Mouse (Mus musculus) kidney, adult 2 months (tissue): ENCODE measurements around the gene Shisa5. TPM values are rescaled to one million over a fixed set of nuclear protein-coding genes. Genes with fewer than 3 reads are reported as not detected.

Experiments used
- DNase-seq: peaks from one replicate; pipeline ENCODE4 v3.0.0; 2021
- H3K27ac ChIP-seq: fragments of 200-500 bp; 2 replicates; pipeline ENCODE4 v1.5.1; 2012; ENCODE audit warnings: low read depth, low read length, control low read depth, inconsistent platforms; ENCODE audit not compliant: insufficient read depth
- H3K27me3 ChIP-seq: fragments of 200-500 bp; replicated peaks from 2 replicates; pipeline ENCODE4 v1.6.1; 2012; ENCODE audit warnings: mild to moderate bottlenecking, moderate library complexity, low read length, inconsistent platforms; ENCODE audit not compliant: control insufficient read depth, insufficient read depth
- H3K36me3 ChIP-seq: fragments of 200-500 bp; 2 replicates; pipeline ENCODE4 v1.6.1; 2012; ENCODE audit warnings: mild to moderate bottlenecking, moderate library complexity, low read length, inconsistent platforms; ENCODE audit not compliant: control insufficient read depth, insufficient read depth
- H3K4me1 ChIP-seq: fragments of 200-500 bp; 2 replicates; pipeline ENCODE4 v1.6.1; 2011; ENCODE audit warnings: low read length; ENCODE audit not compliant: control insufficient read depth, insufficient read depth
- H3K4me3 ChIP-seq: fragments of 200-500 bp; 2 replicates; pipeline ENCODE4 v1.5.1; 2011; ENCODE audit warnings: mild to moderate bottlenecking, low read depth, low read length, control low read depth; ENCODE audit not compliant: insufficient read depth
- CTCF ChIP-seq: fragments of 200-500 bp; conservative IDR thresholded peaks from 2 replicates; pipeline ENCODE4 v1.5.1; 2011; ENCODE audit warnings: low read depth, mild to moderate bottlenecking, control low read depth, low read length, moderate library complexity, mixed read lengths; ENCODE audit not compliant: insufficient read depth, insufficient read length
- POLR2A ChIP-seq: fragments of 200-500 bp; IDR thresholded peaks from one replicate; pipeline ENCODE4 v1.6.1; 2011; ENCODE audit warnings: low read depth, low read length, control low read depth
- WGBS: fragments of 180-500 bp; shearing (Covaris S2); methylation state at CpG from one replicate; pipeline ENCODE4 v1.1.7; 2018; 5-methylcytosine and 5-hydroxymethylcytosine counted together
- polyA plus RNA-seq: library from polyadenylated mRNA; depleted of rRNA; stranded (reverse); fragments of >200 nt; gene quantifications from 2 replicates; pipeline ENCODE4 v1.2.3, GENCODE M21; 2012

Shisa5 gene
- polyA plus RNA-seq, 1 experiment, result 688 TPM

GRCm38 (mm10) chr9:109008994-109009635 is 29.2 kb upstream of the Shisa5 start:
- TF ChIP-seq POLR2A (no peak), CTCF (no peak)
- no peaks in the 10 kb centered on the region for H3K4me1 ChIP-seq
- no peak overlapping the region for H3K4me3 ChIP-seq
- H3K27me3 ChIP-seq, result no peaks in the 10 kb centered on the region
- DNase-seq, result no peak
- 66% methylated on average over 10 of the region's 10 CpGs for WGBS
- H3K36me3 ChIP-seq, result no peaks in the 10 kb centered on the region
- H3K27ac ChIP-seq, result no peak overlapping the region

- no peaks in the 10 kb centered on the region for H3K36me3 ChIP-seq
- H3K27me3 ChIP-seq, result no peaks in the 10 kb centered on the region
- no peaks in the 10 kb centered on the region for H3K4me1 ChIP-seq
- DNase-seq, result no peak
- no peak overlapping the region for H3K4me3 ChIP-seq
- 58% methylated on average over 17 of the region's 17 CpGs for WGBS
- no peak overlapping the region for H3K27ac ChIP-seq
- no peak for TF ChIP-seq POLR2A
- no peak for TF ChIP-seq CTCF
Measured at GRCm38 (mm10) chr9:109009636-109010315, 28.6 kb upstream of the Shisa5 start.

GRCm38 (mm10) chr9:109010316-109010690 is 28.1 kb upstream of the Shisa5 start:
- Histone ChIP-seq H3K4me3 (no peak overlapping the region), H3K4me1 (no peaks in the 10 kb centered on the region), H3K27ac (no peak overlapping the region), H3K36me3 (no peaks in the 10 kb centered on the region), H3K27me3 (no peaks in the 10 kb centered on the region)
- WGBS, result 84% methylated on average over 14 of the region's 14 CpGs
- DNase-seq, result no peak
- TF ChIP-seq POLR2A (no peak), CTCF (no peak)

GRCm38 (mm10) chr9:109015397-109015796 is 23.0 kb upstream of the Shisa5 start:
- Histone ChIP-seq H3K27me3 (no peaks in the 10 kb centered on the region), H3K27ac (no peak overlapping the region), H3K4me3 (no peak overlapping the region), H3K4me1 (no peaks in the 10 kb centered on the region), H3K36me3 (no peaks in the 10 kb centered on the region)
- TF ChIP-seq CTCF (no peak), POLR2A (no peak)
- 69% methylated on average over 8 of the region's 8 CpGs for WGBS
- DNase-seq, result no peak

GRCm38 (mm10) chr9:109016973-109017604 is 21.3 kb upstream of the Shisa5 start:
- no peak for DNase-seq
- Histone ChIP-seq H3K27ac (no peak overlapping the region), H3K4me3 (no peak overlapping the region), H3K27me3 (no peaks in the 10 kb centered on the region), H3K36me3 (no peaks in the 10 kb centered on the region), H3K4me1 (no peaks in the 10 kb centered on the region)
- WGBS, result 73% methylated on average over 11 of the region's 11 CpGs
- no peak for TF ChIP-seq CTCF
- no peak for TF ChIP-seq POLR2A

- Histone ChIP-seq H3K27ac (no peak overlapping the region), H3K36me3 (no peaks in the 10 kb centered on the region)
- WGBS, result 83% methylated on average over 4 of the region's 4 CpGs
Measured at GRCm38 (mm10) chr9:109021428-109021827, 16.9 kb upstream of the Shisa5 start.

More at GRCm38 (mm10) chr9:109021428-109021827, 16.9 kb upstream of the Shisa5 start:
- no peak for TF ChIP-seq POLR2A
- TF ChIP-seq CTCF, result no peak
- no peaks in the 10 kb centered on the region for H3K4me1 ChIP-seq
- no peak for DNase-seq
- no peak overlapping the region for H3K4me3 ChIP-seq
- no peaks in the 10 kb centered on the region for H3K27me3 ChIP-seq
